Mouse (Mus musculus) hindbrain, embryonic 16.5 days (tissue): ENCODE data around the gene Nupl2. TPM values are rescaled to one million over a fixed set of nuclear protein-coding genes. Genes with fewer than 3 reads are reported as not detected.

ENCODE experiments used
- ATAC-seq: fragments of 200-750 bp; cut with Nextera tagmentation; 2 replicates; pipeline ENCODE4 v1.8.0; 2017; ENCODE audit warnings: moderate TSS enrichment, moderate library complexity
- H3K27ac ChIP-seq: fragments of 300-500 bp; sonication (generic); 2 replicates; pipeline ENCODE4 v1.5.1; 2014; ENCODE audit warnings: low read depth, mild to moderate bottlenecking, control low read depth, low read length, moderate library complexity
- H3K27me3 ChIP-seq: fragments of 300-500 bp; sonication (generic); replicated peaks from 2 replicates; pipeline ENCODE4 v1.6.1; 2014; ENCODE audit warnings: low read length; ENCODE audit not compliant: control insufficient read depth, insufficient read depth
- H3K36me3 ChIP-seq: fragments of 300-500 bp; sonication (generic); 2 replicates; pipeline ENCODE4 v1.6.1; 2014; ENCODE audit warnings: mild to moderate bottlenecking, low read length, moderate library complexity, mixed read lengths; ENCODE audit not compliant: control insufficient read depth, insufficient read depth
- H3K4me1 ChIP-seq: fragments of 300-500 bp; sonication (generic); 2 replicates; pipeline ENCODE4 v1.6.1; 2014; ENCODE audit warnings: low read depth, low read length; ENCODE audit not compliant: control insufficient read depth, insufficient read depth
- H3K4me2 ChIP-seq: fragments of 300-500 bp; sonication (generic); 2 replicates; pipeline ENCODE4 v1.6.1; 2014; ENCODE audit warnings: mild to moderate bottlenecking, low read length, control low read depth, moderate library complexity
- H3K4me3 ChIP-seq: fragments of 300-500 bp; sonication (generic); 2 replicates; pipeline ENCODE4 v1.5.1; 2014; ENCODE audit warnings: mild to moderate bottlenecking, low read length, control low read depth, moderate library complexity
- H3K9ac ChIP-seq: fragments of 300-500 bp; sonication (generic); 2 replicates; pipeline ENCODE4 v1.6.1; 2014; ENCODE audit warnings: low read depth, mild to moderate bottlenecking, control low read depth, low read length, moderate library complexity
- H3K9me3 ChIP-seq: fragments of 300-500 bp; sonication (generic); 2 replicates; pipeline ENCODE4 v1.6.1; 2014; ENCODE audit warnings: mild to moderate bottlenecking, low read length, moderate library complexity; ENCODE audit not compliant: control insufficient read depth
- WGBS: fragments of 180-500 bp; shearing (Covaris S2); extraction: QIAGEN DNeasy Blood & Tissue Kit; methylation state at CpG from one replicate; pipeline ENCODE4 v1.1.7; 2014; 5-methylcytosine and 5-hydroxymethylcytosine counted together
- polyA plus RNA-seq: library from polyadenylated mRNA; unstranded; fragments of >200 nt; fragmentation: Nextera tagmentation; extraction: Ambion mirVana; gene quantifications from 2 replicates; pipeline ENCODE4 v1.2.1, GENCODE M21; 2015

The Nupl2 gene
- polyA plus RNA-seq, 1 experiment from 2014 or later, result 11.9 TPM

DNA sequence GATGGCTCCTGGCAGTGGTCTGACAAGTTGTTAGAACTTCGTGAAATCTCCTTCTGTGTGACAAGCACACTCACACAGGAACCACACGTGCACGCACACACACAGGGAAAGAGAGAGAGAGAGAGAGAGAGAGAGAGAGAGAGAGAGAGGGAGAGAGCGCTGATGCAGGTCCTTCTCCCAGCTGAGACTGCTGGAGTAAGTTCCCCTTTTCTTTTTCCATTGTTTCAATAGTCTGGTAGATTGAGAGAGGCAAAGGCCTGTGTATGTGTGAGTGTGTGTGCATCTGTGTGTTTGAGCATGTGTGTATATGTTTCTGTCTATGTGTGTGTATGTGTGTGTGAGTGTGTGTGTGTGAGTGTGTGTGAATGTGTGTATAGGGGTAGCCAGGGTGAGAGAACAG lies 36.2 kb downstream of the Nupl2 start:
- Histone ChIP-seq H3K27ac (no peak overlapping the region), H3K4me3 (no peak overlapping the region), H3K9ac (no peak overlapping the region), H3K27me3 (no peaks in the 10 kb centered on the region), H3K36me3 (no peaks in the 10 kb centered on the region), H3K4me1 (no peaks in the 10 kb centered on the region), H3K9me3 (no peaks in the 10 kb centered on the region), H3K4me2 (no peak overlapping the region)
- ATAC-seq, result no peak
- 80% methylated on average over 4 of the region's 4 CpGs for WGBS

- WGBS, result 67% methylated on average over 5 of the region's 5 CpGs
These were observed 37.7 kb downstream of the Nupl2 start for GRCm38 (mm10) chr5:24202492-24202891.

GRCm38 (mm10) chr5:24203266-24203665 lies 38.5 kb downstream of the Nupl2 start:
- Histone ChIP-seq H3K4me2 (no peak overlapping the region), H3K36me3 (no peaks in the 10 kb centered on the region), H3K9ac (no peak overlapping the region), H3K4me1 (no peaks in the 10 kb centered on the region), H3K27me3 (no peaks in the 10 kb centered on the region), H3K4me3 (no peak overlapping the region), H3K9me3 (no peaks in the 10 kb centered on the region), H3K27ac (no peak overlapping the region)
- WGBS, result 89% methylated on average over 5 of the region's 5 CpGs
- ATAC-seq, result no peak

More at GRCm38 (mm10) chr5:24202492-24202891, 37.7 kb downstream of the Nupl2 start:
- no peak overlapping the region for H3K27ac ChIP-seq
- no peaks in the 10 kb centered on the region for H3K27me3 ChIP-seq
- H3K9ac ChIP-seq, result no peak overlapping the region
- no peaks in the 10 kb centered on the region for H3K36me3 ChIP-seq
- no peaks in the 10 kb centered on the region for H3K4me1 ChIP-seq
- no peak overlapping the region for H3K4me2 ChIP-seq
- ATAC-seq, result peak; percentile 48; the same call in 1 of the 2 replicates
- H3K9me3 ChIP-seq, result no peaks in the 10 kb centered on the region
- H3K4me3 ChIP-seq, result no peak overlapping the region

GRCm38 (mm10) chr5:24207965-24208364 lies 43.2 kb downstream of the Nupl2 start:
- H3K27me3 ChIP-seq, result no peaks in the 10 kb centered on the region; the same call in 1 of the 2 replicates
- H3K36me3 ChIP-seq, result no peaks in the 10 kb centered on the region
- WGBS, result 78% methylated on average over 10 of the region's 10 CpGs
- H3K4me1 ChIP-seq, result no peaks in the 10 kb centered on the region
- no peak overlapping the region for H3K4me3 ChIP-seq
- no peak for ATAC-seq
- no peak overlapping the region for H3K9ac ChIP-seq
- no peak overlapping the region for H3K27ac ChIP-seq
- no peaks in the 10 kb centered on the region for H3K9me3 ChIP-seq
- no peak overlapping the region for H3K4me2 ChIP-seq

DNA sequence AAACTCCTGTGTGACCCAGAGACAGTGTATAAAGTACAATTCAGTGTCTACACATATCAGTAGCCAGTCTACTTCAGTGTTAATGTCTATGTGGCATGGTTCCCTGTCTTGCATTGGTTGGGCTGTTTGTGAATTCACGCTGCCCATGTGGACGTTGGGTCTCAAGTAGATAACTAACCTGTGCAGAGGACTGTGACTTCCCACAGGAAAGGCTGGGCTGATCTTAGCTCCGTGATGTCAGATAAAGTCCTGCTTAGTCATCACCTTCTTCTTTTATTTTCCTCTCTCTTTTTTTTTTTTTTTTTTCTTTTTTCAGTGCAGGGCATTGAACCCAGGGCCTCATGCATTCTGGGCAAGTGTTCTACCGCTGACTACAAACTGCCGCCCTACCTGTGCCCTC lies 43.7 kb downstream of the Nupl2 start:
- H3K9me3 ChIP-seq, result no peaks in the 10 kb centered on the region
- 87% methylated on average over 5 of the region's 5 CpGs for WGBS
- no peaks in the 10 kb centered on the region for H3K4me1 ChIP-seq
- no peak for ATAC-seq
- no peak overlapping the region for H3K27ac ChIP-seq
- H3K4me3 ChIP-seq, result no peak overlapping the region
- H3K4me2 ChIP-seq, result no peak overlapping the region
- no peaks in the 10 kb centered on the region for H3K36me3 ChIP-seq
- no peak overlapping the region for H3K9ac ChIP-seq
- H3K27me3 ChIP-seq, result no peaks in the 10 kb centered on the region; the same call in 1 of the 2 replicates

DNA sequence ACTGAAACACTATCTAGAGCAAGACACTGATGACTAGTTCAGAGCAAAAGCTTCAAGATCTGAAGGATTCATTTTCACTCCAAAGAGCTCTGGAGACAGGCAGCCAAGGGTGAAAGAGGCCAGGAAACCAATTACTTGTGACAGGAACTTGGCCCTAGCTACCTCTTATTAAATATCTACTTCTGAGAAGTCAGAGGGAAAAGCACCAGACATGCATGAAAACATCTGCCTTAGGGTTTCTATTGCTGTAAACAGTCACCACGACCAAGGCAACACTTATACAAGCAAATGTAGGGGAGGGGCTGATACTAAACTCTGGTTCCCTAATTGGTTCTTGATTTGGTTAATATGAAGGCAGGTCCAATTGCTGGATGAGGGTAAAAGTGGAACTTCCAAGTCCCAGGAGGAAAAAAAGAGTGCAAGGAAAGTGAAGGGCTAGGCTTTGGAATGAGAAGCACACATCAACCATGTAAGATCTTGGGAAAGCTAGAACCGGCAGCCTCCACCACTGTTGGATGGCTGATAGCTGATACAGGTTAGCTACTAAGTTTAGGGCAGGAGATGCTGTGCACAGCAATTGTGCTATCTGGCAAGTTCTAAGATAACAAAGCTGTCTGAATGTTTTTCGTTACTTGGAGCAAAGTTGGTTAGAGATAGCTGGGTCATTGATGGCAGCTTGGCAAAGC lies 49.2 kb downstream of the Nupl2 start:
- Histone ChIP-seq H3K4me2 (no peak overlapping the region), H3K9me3 (no peaks in the 10 kb centered on the region), H3K27ac (no peak overlapping the region), H3K4me1 (no peaks in the 10 kb centered on the region), H3K9ac (no peak overlapping the region), H3K36me3 (no peaks in the 10 kb centered on the region), H3K4me3 (no peak overlapping the region), H3K27me3 (no peaks in the 10 kb centered on the region; the same call in 1 of the 2 replicates)
- ATAC-seq, result no peak
- 79% methylated on average over 3 of the region's 3 CpGs for WGBS

GRCm38 (mm10) chr5:24214547-24214878 lies 49.8 kb downstream of the Nupl2 start:
- no peak for ATAC-seq
- no peak overlapping the region for H3K4me3 ChIP-seq
- H3K27me3 ChIP-seq, result no peaks in the 10 kb centered on the region; the same call in 1 of the 2 replicates
- H3K9ac ChIP-seq, result no peak overlapping the region
- no peaks in the 10 kb centered on the region for H3K4me1 ChIP-seq
- 63% methylated on average over 1 of the region's 1 CpGs for WGBS
- H3K36me3 ChIP-seq, result no peaks in the 10 kb centered on the region
- no peak overlapping the region for H3K27ac ChIP-seq
- no peak overlapping the region for H3K4me2 ChIP-seq
- no peaks in the 10 kb centered on the region for H3K9me3 ChIP-seq

DNA sequence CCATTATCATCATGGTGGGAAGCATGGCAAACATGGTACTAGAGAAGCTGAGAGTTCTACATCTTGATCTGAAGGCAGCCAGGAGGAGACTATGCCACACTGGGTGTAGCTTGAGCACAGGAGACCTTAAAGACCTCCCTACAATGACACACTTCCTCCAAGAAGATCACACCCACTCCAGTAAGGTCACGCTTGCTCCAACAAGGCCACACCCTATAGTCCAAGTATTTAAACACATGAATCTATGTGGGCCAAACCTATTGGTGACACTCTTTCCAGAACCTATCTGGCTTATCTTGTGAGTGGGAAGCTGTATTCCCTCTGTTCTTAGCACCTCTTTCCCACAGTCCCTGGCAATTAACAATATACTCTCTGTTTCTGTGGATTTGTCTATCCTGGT lies 50.1 kb downstream of the Nupl2 start:
- Histone ChIP-seq H3K4me3 (no peak overlapping the region), H3K4me2 (no peak overlapping the region), H3K4me1 (no peaks in the 10 kb centered on the region), H3K9ac (no peak overlapping the region), H3K36me3 (no peaks in the 10 kb centered on the region), H3K27ac (no peak overlapping the region), H3K27me3 (no peaks in the 10 kb centered on the region; the same call in 1 of the 2 replicates), H3K9me3 (no peaks in the 10 kb centered on the region)
- 94% methylated on average over 1 of the region's 1 CpGs for WGBS
- no peak for ATAC-seq
